Mouse (Mus musculus) testis, adult 10 weeks (tissue): ENCODE data around the gene Atp2a3. TPM values are rescaled to one million over a fixed set of nuclear protein-coding genes. Genes with fewer than 3 reads are reported as not detected.

Experiments used
- polyA plus RNA-seq: library from polyadenylated mRNA; stranded (reverse); fragments of 350-450 nt; fragmentation: Illumina TruSeq; extraction: RNeasy Lipid Tissue Mini Kit (QIAGEN cat#74804); gene quantifications from one replicate; pipeline ENCODE4 v1.2.3, GENCODE M21; 2014; ENCODE audit warnings: low read depth, low replicate concordance

The Atp2a3 gene
- polyA plus RNA-seq = 0.64 TPM

DNA sequence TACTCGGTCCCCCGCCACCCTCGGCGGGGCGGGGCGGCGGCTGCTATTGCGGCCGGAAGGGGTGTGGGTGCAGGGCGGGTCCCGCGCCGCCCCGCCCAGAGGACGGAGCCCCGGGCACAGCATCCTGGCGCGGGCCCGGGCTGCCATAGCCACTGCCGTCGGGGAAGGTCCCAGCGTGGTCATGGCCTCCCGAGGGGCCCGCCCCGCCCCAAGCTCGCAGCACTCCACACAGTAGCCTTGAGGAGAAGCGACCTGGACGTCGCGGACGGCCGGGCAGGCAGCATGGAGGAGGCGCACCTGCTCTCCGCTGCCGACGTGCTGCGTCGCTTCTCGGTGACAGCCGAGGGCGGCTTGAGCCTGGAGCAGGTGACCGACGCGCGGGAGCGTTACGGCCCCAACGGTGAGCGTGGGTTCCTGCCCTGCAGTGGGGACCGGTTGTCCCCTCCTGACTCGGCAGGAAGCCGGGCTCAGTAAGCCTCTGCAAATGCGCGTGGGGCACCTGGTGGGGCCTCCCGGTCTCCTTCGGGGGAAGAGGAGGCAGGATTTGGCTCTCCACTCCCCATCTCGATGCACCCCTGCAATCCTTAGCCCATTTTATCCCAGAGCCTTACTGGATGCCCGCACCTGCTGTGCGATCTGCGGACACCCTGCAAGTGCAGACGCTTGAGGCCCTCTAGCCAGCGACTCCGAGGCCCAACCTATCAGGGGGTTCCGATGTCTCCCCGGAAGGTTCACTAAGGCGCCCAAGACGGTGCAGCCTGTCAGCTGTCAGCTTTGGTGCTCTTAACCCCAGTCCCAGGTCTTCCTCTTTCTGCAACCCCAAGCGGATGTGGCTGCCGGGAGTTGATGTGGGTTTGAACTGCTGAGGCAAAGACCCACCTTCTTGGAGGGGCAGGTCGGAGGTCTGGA, at the start of gene Atp2a3:
Gene Atp2a3, plus strand, starts transcription at position 98 of the 909 bp plus-strand sequence.

DNA sequence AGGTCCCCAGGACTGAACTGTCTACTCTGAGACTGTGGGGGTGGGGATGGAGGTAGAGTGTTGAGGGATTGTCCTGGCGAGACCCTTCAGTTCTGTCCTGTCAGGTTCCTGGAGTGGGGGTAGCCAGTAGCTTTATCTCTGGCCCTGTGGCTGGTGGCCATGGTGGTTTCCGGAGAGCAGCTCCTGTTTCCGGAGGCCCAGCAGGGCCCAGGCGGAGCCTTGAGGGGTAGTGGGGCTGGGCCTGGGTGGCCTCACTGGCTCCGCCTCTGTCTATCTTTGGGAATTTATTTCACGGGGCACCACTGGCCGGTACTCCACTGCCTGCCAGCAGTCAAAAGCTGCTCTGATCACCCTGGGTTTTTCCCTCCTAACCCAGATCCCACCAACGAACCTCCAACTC, 37.8 kb downstream of the Atp2a3 start, which contains the start of gene P2rx1:
Gene P2rx1, plus strand, starts transcription at position 333 of the 400 bp plus-strand sequence.

DNA sequence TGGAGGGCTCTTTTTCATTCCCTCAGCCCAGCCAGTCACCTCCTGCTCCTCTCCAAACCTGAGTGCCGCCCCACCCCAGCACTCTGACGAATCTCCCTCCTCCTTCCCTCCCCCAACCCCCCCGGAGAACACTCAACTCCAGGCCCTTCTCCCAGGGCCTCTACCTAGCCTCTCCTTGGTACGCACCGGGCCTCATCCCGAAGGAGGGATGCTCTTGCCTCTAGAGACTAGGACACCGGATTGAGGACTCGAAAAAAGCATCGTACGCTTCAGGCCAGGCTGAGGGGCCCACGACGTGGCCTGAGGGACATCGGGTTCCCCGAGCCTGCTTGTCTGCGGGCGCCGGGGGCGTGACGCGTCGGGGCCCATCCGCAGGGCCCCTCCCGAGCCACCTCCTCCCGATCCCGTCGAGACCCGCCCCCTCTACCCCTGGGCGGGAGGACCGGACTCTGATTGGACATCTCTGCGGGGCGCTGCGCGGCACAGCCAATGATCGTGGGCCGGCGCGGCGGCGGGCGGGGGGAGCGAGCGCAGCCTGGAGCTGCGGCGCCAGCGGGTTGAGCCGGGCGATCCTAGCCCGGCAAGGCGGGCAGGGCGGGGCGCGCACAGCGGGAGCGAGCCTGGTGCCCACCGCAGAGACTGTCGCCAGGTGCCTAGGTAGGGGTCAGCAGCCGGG, 57.6 kb downstream of the Atp2a3 start, which contains the start of gene Camkk1:
Gene Camkk1, plus strand, starts transcription at position 538 of the 676 bp plus-strand sequence.

Other genes with a start within 250 kb of the Atp2a3 start
- gene Cyb5d2, start 165.0 kb upstream of the Atp2a3 start, polyA plus RNA-seq = 16.2 TPM
- gene Zzef1, start 164.9 kb upstream of the Atp2a3 start, polyA plus RNA-seq = 8.2 TPM
- gene P2rx1, start 37.9 kb downstream of the Atp2a3 start, polyA plus RNA-seq = not detected
- 0.07 TPM for gene Camkk1, start 57.8 kb downstream of the Atp2a3 start, polyA plus RNA-seq
- gene Ncbp3, start 86.6 kb downstream of the Atp2a3 start, polyA plus RNA-seq = 4.8 TPM
- gene Itgae, start 129.4 kb downstream of the Atp2a3 start, polyA plus RNA-seq = 16.8 TPM
- 592 TPM for gene Haspin, start 177.1 kb downstream of the Atp2a3 start, polyA plus RNA-seq
- 0.14 TPM for gene P2rx5, start 199.3 kb downstream of the Atp2a3 start, polyA plus RNA-seq
- gene Emc6, start 215.9 kb downstream of the Atp2a3 start, polyA plus RNA-seq = 20.7 TPM
- 3.7 TPM for gene Tax1bp3, start 215.9 kb downstream of the Atp2a3 start, polyA plus RNA-seq
- gene Ctns, start 237.9 kb downstream of the Atp2a3 start, polyA plus RNA-seq = 9.0 TPM
- gene Shpk, start 238.3 kb downstream of the Atp2a3 start, polyA plus RNA-seq = 0.88 TPM